Comparison of ENCODE assay signal across 8 mouse cellular contexts in the genomic region with DNA sequence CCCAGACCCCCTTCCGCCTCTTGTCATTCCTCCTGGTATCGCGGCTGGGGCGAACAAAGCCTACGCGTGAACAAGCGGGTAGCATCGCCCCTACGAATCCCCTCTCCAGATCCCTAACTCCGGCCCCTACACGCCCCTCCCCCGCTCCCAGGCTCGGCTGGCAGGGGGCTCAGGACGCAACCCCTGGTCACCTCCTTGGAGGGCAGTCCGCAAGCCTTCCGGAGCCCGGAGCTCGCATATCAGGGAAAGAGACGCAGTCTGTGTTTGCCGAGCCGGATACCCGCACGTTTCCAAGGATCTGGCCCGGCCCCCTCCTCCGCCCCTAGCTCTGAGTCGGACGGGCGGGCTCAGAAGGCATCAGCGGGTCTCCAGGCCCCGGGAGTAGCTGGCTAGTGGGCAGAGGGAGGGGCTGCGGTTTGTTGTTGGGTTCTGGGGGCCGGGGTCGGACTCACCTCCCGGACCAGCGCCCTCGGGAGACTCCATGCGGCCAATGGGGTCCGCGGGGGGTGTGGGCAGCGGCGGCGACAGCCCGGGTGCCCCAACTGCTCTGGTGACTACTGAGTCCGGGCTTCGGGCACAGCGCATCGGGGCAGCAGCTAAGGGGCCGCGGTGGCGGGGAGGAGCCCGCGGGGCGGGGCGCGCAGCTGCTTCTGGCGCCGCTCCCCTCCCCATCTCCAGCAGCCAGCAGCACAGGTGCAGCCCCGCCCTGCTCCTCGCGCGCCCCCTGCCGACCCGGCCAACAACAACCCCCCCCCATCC. TPM values are rescaled to one million over a fixed set of nuclear protein-coding genes. Genes with fewer than 3 reads are reported as not detected.
A peak's percentile ranks its signal among the peaks of the same experiment; 100 is the strongest.
DNase-seq lines count a peak whose midpoint lies in the region; ATAC-seq lines count a peak whose summit lies in the region.

A gene (minus strand): TSS at position 683 of the 759 bp plus-strand sequence.

- peak; percentile 30 for DNase-seq in urinary bladder, postnatal 14 days (ENCODE audit: low spot score)
- no peak for DNase-seq in urinary bladder, postnatal 4 days (ENCODE audit: low spot score in 2 of 2)
- DNase-seq in embryo, embryonic 10 days (ENCODE audit: low spot score) = peak; percentile 72
- DNase-seq in kidney, postnatal 4 days = peak; percentile 69 to 75
- DNase-seq in retina, postnatal 1 day = peak; percentile 77

- peaks cover 54% of the 10 kb centered on the region for H3K27me3 ChIP-seq in heart, embryonic 12.5 days (replicated peaks)
- H3K27me3 ChIP-seq in liver, embryonic 16.5 days (ENCODE audit: control insufficient read depth, insufficient read depth, low read depth, low read length) = peaks cover 45% of the 10 kb centered on the region

- peak within 1 kb of the TSS; percentile 66 for H3K4me3 ChIP-seq in heart, embryonic 12.5 days
- peak within 1 kb of the TSS; percentile 56 for H3K4me3 ChIP-seq in liver, embryonic 16.5 days (ENCODE audit: low read depth, low read length)

- H3K4me2 ChIP-seq in heart, embryonic 12.5 days = peak within 1 kb of the TSS; percentile 98
- peak within 1 kb of the TSS; percentile 71 for H3K4me2 ChIP-seq in liver, embryonic 16.5 days (ENCODE audit: low read depth, low read length)

- H3K9me3 ChIP-seq in heart, embryonic 12.5 days (replicated peaks) = no peaks in the 10 kb centered on the region
- H3K9me3 ChIP-seq in liver, embryonic 16.5 days (replicated peaks; ENCODE audit: control insufficient read depth, low read length) = no peaks in the 10 kb centered on the region

- ATAC-seq in heart, embryonic 12.5 days (ENCODE audit: insufficient number of reproducible peaks, low FRiP score) = peak; percentile 27
- ATAC-seq in liver, embryonic 16.5 days (ENCODE audit: low read depth) = no peak
- ATAC-seq in megakaryocyte progenitor cell, adult 5-6 weeks (replicated peaks; ENCODE audit: poor library complexity) = no peak

- H3K27ac ChIP-seq in heart, embryonic 12.5 days (ENCODE audit: poor library complexity, severe bottlenecking) = no peak within 1 kb of the TSS
- no peak within 1 kb of the TSS for H3K27ac ChIP-seq in liver, embryonic 16.5 days (ENCODE audit: low read length)

- H3K36me3 ChIP-seq in heart, embryonic 12.5 days = peaks cover 2% of the 10 kb centered on the region; the same call in 1 of the 2 replicates
- H3K36me3 ChIP-seq in liver, embryonic 16.5 days (ENCODE audit: control insufficient read depth, insufficient read depth) = no peaks in the 10 kb centered on the region

- under 1% methylated on average over 59 of the region's 63 CpGs for WGBS in heart, embryonic 12.5 days
- 0% methylated on average over 46 of the region's 63 CpGs for WGBS in liver, embryonic 16.5 days (ENCODE audit: insufficient replicate concordance)

- H3K9ac ChIP-seq in heart, embryonic 12.5 days = peak within 1 kb of the TSS; percentile 76
- no peak within 1 kb of the TSS for H3K9ac ChIP-seq in liver, embryonic 16.5 days (ENCODE audit: low read depth, low read length)

- peaks cover 32% of the 10 kb centered on the region for H3K4me1 ChIP-seq in heart, embryonic 12.5 days (replicated peaks)
- peaks cover 13% of the 10 kb centered on the region for H3K4me1 ChIP-seq in liver, embryonic 16.5 days (ENCODE audit: control insufficient read depth, low read depth, low read length)

RNA-seq across cellular contexts. Expression of the gene that starts here (rescaled TPM):
- 1.5 and 1.7 TPM in 2 replicates for polyA plus RNA-seq in heart, embryonic 12.5 days (2016; fragmentation: Nextera tagmentation; extraction: Ambion mirVana)
- 0.15 and 0.21 TPM in 2 replicates for polyA plus RNA-seq in liver, embryonic 16.5 days (2015; fragmentation: Nextera tagmentation; extraction: Ambion mirVana)
- not detected in 2 replicates for total RNA-seq in megakaryocyte progenitor cell, adult 5-6 weeks (2015)
- total RNA-seq in megakaryocyte progenitor cell, adult 5-6 weeks (2017) = not detected in 2 replicates

Comparison
In these comparisons a context has a peak if more than half of its experiments do, and no peak if none do; other contexts are left out.
1. DNase-seq: peak in urinary bladder, postnatal 14 days (single experiment), embryo, embryonic 10 days (single experiment), kidney, postnatal 4 days (2 of 2) and retina, postnatal 1 day (single experiment); none in urinary bladder, postnatal 4 days (0 of 2).